In the genomic region with DNA sequence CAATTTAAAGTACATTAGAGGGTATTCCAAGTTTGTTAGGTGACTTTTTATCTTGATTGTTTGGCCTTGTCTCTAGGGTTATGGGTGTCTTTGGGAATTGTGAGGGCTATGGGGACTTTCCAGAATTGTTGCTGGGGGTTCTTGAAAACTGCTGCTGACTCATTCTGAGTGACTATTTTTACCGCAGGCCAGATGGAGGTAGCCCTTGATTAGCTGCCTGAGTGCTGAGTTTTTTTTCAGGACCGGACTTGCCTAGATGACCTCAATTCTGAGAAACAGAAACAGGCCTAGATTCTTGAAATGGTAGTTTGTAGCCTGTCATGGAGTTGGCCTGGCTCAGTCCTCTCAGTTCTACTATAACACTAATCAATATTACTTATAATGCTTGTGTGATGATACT, we compare ENCODE assay signal across 13 mouse cellular contexts.
"Had no signal": no experiment of that assay in that cellular context is flagged by ENCODE, and none has a peak within 500 bp of the region (broad histone marks: within the 10 kb centered on the region; RNA-seq: fewer than 3 reads in every experiment).

No protein-coding gene starts in this region.

- DNase-seq: kidney, postnatal 14 days; liver, embryonic 13.5 days; liver, postnatal 0 days; lung, postnatal 36 days; right cerebral cortex, adult 18-20 months; thymus, adult 18-20 months; thymus, postnatal 25 days had no signal

- H3K9me3 ChIP-seq: kidney, embryonic 15.5 days; limb, embryonic 15.5 days; liver, embryonic 13.5 days; lung, embryonic 15.5 days; midbrain, embryonic 13.5 days had no signal

- ATAC-seq: liver, postnatal 0 days; midbrain, embryonic 13.5 days had no signal

- H3K4me1 ChIP-seq: kidney, embryonic 15.5 days; limb, embryonic 15.5 days; liver, embryonic 13.5 days; lung, embryonic 15.5 days; midbrain, embryonic 13.5 days had no signal

- H3K27ac ChIP-seq: kidney, embryonic 15.5 days; left cerebral cortex, adult 2 months; limb, embryonic 15.5 days; liver, embryonic 13.5 days; lung, embryonic 15.5 days; midbrain, embryonic 13.5 days; stomach, postnatal 0 days had no signal

- H3K27me3 ChIP-seq: kidney, embryonic 15.5 days; limb, embryonic 15.5 days; liver, embryonic 13.5 days; lung, embryonic 15.5 days; midbrain, embryonic 13.5 days had no signal

- H3K4me2 ChIP-seq: kidney, embryonic 15.5 days; limb, embryonic 15.5 days; liver, embryonic 13.5 days; lung, embryonic 15.5 days; midbrain, embryonic 13.5 days had no signal

- H3K9ac ChIP-seq: kidney, embryonic 15.5 days; limb, embryonic 15.5 days; liver, embryonic 13.5 days; liver, postnatal 0 days; lung, embryonic 15.5 days; midbrain, embryonic 13.5 days had no signal

- H3K4me3 ChIP-seq: kidney, embryonic 15.5 days; left cerebral cortex, adult 2 months; limb, embryonic 15.5 days; liver, embryonic 13.5 days; lung, embryonic 15.5 days; midbrain, embryonic 13.5 days had no signal

- H3K36me3 ChIP-seq: kidney, embryonic 15.5 days; limb, embryonic 15.5 days; liver, embryonic 13.5 days; lung, embryonic 15.5 days; midbrain, embryonic 13.5 days had no signal
